Mouse (Mus musculus) myocyte (in vitro differentiated cells): ENCODE data around the gene Abca2. TPM values are rescaled to one million over a fixed set of nuclear protein-coding genes. Genes with fewer than 3 reads are reported as not detected.

Experiments used
- H3K27me3 ChIP-seq: one replicate; pipeline ENCODE4 v1.6.1; 2011; ENCODE audit not compliant: control insufficient read depth, insufficient read depth, insufficient read length
- H3K36me3 ChIP-seq: one replicate; pipeline ENCODE4 v1.6.1; 2011; ENCODE audit not compliant: control insufficient read depth, insufficient read depth
- H3K4me2 ChIP-seq: one replicate; pipeline ENCODE4 v1.6.1; 2011; ENCODE audit warnings: low read depth, control low read depth
- H3K4me3 ChIP-seq: one replicate; pipeline ENCODE4 v1.5.1; 2011; ENCODE audit warnings: mild to moderate bottlenecking, control low read depth, moderate library complexity
- H3K79me2 ChIP-seq: one replicate; pipeline ENCODE4 v1.6.1; 2011; ENCODE audit not compliant: control insufficient read depth, insufficient read depth
- H3ac ChIP-seq: one replicate; pipeline ENCODE4 v1.6.1; 2011; ENCODE audit not compliant: control insufficient read depth, insufficient read length
- CEBPB ChIP-seq: IDR thresholded peaks from 2 replicates; pipeline ENCODE4 v1.6.1; 2011; ENCODE audit warnings: mild to moderate bottlenecking, moderate library complexity; ENCODE audit not compliant: poor library complexity, insufficient read depth, severe bottlenecking
- E2F4 ChIP-seq: IDR thresholded peaks from one replicate; pipeline ENCODE4 v1.6.1; 2011; ENCODE audit warnings: mild to moderate bottlenecking, control low read depth, moderate library complexity; ENCODE audit not compliant: insufficient read depth
- MAX ChIP-seq: IDR thresholded peaks from one replicate; pipeline ENCODE4 v1.6.1; 2011; ENCODE audit warnings: low read depth, mild to moderate bottlenecking, control low read depth
- MYOD1 ChIP-seq, 3 experiments: IDR thresholded peaks; one replicate each; pipeline ENCODE4 v1.6.1; 2011; ENCODE audit warnings: control low read depth in 2 of 3, low read depth in 2 of 3, mild to moderate bottlenecking in 2 of 3, moderate library complexity in 1 of 3; ENCODE audit not compliant: insufficient read length in 2 of 3, control insufficient read depth in 1 of 3
- MYOG ChIP-seq, 3 experiments: IDR thresholded peaks; one replicate each; pipeline ENCODE4 v1.6.1; 2011; ENCODE audit warnings: control low read depth in 2 of 3, low read depth in 2 of 3, mild to moderate bottlenecking in 2 of 3; ENCODE audit not compliant: insufficient read length in 2 of 3, control insufficient read depth in 1 of 3, insufficient read depth in 1 of 3
- POLR2A ChIP-seq: IDR thresholded peaks from one replicate; pipeline ENCODE4 v1.6.1; 2011; ENCODE audit warnings: low read depth, mild to moderate bottlenecking, control low read depth, moderate library complexity; ENCODE audit not compliant: insufficient read length
- POLR2AphosphoS2 ChIP-seq: IDR thresholded peaks from one replicate; pipeline ENCODE4 v1.6.1; 2011; ENCODE audit warnings: low read depth, control low read depth; ENCODE audit not compliant: insufficient read length
- REST ChIP-seq: IDR thresholded peaks from one replicate; pipeline ENCODE4 v1.6.1; 2011; ENCODE audit warnings: mild to moderate bottlenecking, control low read depth, moderate library complexity; ENCODE audit not compliant: insufficient read depth, insufficient read length
- SRF ChIP-seq: IDR thresholded peaks from one replicate; pipeline ENCODE4 v1.6.1; 2011; ENCODE audit warnings: low read depth; ENCODE audit not compliant: control insufficient read depth, insufficient read length
- TCF12 ChIP-seq: IDR thresholded peaks from one replicate; pipeline ENCODE4 v1.6.1; 2011; ENCODE audit warnings: mild to moderate bottlenecking, control low read depth; ENCODE audit not compliant: poor library complexity, insufficient read depth, severe bottlenecking
- TCF3 ChIP-seq: IDR thresholded peaks from one replicate; pipeline ENCODE4 v1.6.1; 2011; ENCODE audit warnings: low read depth, control low read depth; ENCODE audit not compliant: insufficient read length
- USF1 ChIP-seq: IDR thresholded peaks from one replicate; pipeline ENCODE4 v1.6.1; 2011; ENCODE audit warnings: low read depth, mild to moderate bottlenecking, control low read depth, moderate library complexity
- polyA plus RNA-seq: library from polyadenylated mRNA; unstranded; fragments of >200 nt; fragmentation: generic; extraction: Trizol; gene quantifications from one replicate; pipeline ENCODE4 v1.2.1, GENCODE M21; 2012; ENCODE audit warnings: missing spikeins

Gene Abca2
- polyA plus RNA-seq, 1 experiment = 9.8 TPM

DNA sequence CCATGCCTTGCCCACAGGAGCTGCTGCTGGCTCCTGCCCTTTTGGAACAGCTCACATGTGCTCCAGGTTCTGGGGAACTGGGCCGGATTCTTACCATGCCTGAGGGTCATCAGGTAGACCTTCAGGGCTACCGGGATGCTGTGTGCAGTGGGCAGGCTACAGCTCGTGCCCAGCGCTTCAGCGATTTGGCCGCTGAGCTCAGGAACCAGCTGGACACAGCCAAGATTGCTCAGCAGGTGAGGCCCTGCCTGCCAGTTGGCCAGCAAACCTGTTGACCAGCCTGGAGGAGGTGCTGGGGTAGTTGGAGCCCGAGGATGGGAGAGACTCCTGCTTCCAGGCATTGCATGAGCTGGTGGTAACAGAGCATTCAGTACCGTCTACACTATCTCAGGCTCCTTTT, 5.8 kb downstream of the Abca2 start:
- no peaks in the 10 kb centered on the region for H3K79me2 ChIP-seq
- H3K27me3 ChIP-seq = peaks cover 5% of the 10 kb centered on the region
- H3K4me2 ChIP-seq = no peak overlapping the region
- no peak overlapping the region for H3K4me3 ChIP-seq
- no peaks in the 10 kb centered on the region for H3K36me3 ChIP-seq
- H3ac ChIP-seq = no peak overlapping the region
- TF ChIP-seq POLR2A = no peak
- no peak for TF ChIP-seq MYOD1 (IDR thresholded peaks at IDR 0.05; ENCODE audit: control insufficient read depth in 1 of 3, insufficient read length in 2 of 3, low read depth in 2 of 3)
- TF ChIP-seq POLR2AphosphoS2 = no peak
- no peak for TF ChIP-seq MAX
- TF ChIP-seq MYOG (IDR thresholded peaks at IDR 0.05; ENCODE audit: control insufficient read depth in 1 of 3, insufficient read depth in 1 of 3, insufficient read length in 2 of 3, low read depth in 2 of 3) = no peak
- TF ChIP-seq REST = no peak
- no peak for TF ChIP-seq E2F4
- TF ChIP-seq TCF12 = no peak
- TF ChIP-seq USF1 = no peak
- no peak for TF ChIP-seq TCF3
- no peak for TF ChIP-seq CEBPB
- no peak for TF ChIP-seq SRF

GRCm38 (mm10) chr2:25436286-25436820, 7.8 kb downstream of the Abca2 start:
- Histone ChIP-seq H3K4me2 (no peak overlapping the region), H3K4me3 (no peak overlapping the region), H3K79me2 (no peaks in the 10 kb centered on the region), H3ac (no peak overlapping the region), H3K36me3 (no peaks in the 10 kb centered on the region), H3K27me3 (no peaks in the 10 kb centered on the region)
- no peak for TF ChIP-seq CEBPB
- TF ChIP-seq POLR2AphosphoS2 = no peak
- no peak for TF ChIP-seq REST
- TF ChIP-seq MYOD1 (IDR thresholded peaks at IDR 0.05; ENCODE audit: control insufficient read depth in 1 of 3, insufficient read length in 2 of 3, low read depth in 2 of 3) = peak in 1 of 3 experiments; percentile 54
- peak in 1 of 3 experiments; percentile 39 for TF ChIP-seq MYOG (IDR thresholded peaks at IDR 0.05; ENCODE audit: control insufficient read depth in 1 of 3, insufficient read depth in 1 of 3, insufficient read length in 2 of 3, low read depth in 2 of 3)
- TF ChIP-seq E2F4 = no peak
- no peak for TF ChIP-seq SRF
- TF ChIP-seq TCF3 = no peak
- TF ChIP-seq MAX = no peak
- no peak for TF ChIP-seq USF1
- no peak for TF ChIP-seq TCF12
- TF ChIP-seq POLR2A = no peak

- Histone ChIP-seq H3K4me3 (no peak overlapping the region), H3K27me3 (no peaks in the 10 kb centered on the region), H3K79me2 (no peaks in the 10 kb centered on the region), H3ac (no peak overlapping the region), H3K4me2 (no peak overlapping the region), H3K36me3 (no peaks in the 10 kb centered on the region)
- TF ChIP-seq MAX (no peak), SRF (no peak), POLR2AphosphoS2 (no peak), E2F4 (no peak), MYOD1 (IDR thresholded peaks at IDR 0.05; ENCODE audit: control insufficient read depth in 1 of 3, insufficient read length in 2 of 3, low read depth in 2 of 3) (no peak), CEBPB (no peak), POLR2A (no peak), MYOG (IDR thresholded peaks at IDR 0.05; ENCODE audit: control insufficient read depth in 1 of 3, insufficient read depth in 1 of 3, insufficient read length in 2 of 3, low read depth in 2 of 3) (no peak), USF1 (no peak), TCF12 (no peak), REST (no peak), TCF3 (no peak)
Observed at GRCm38 (mm10) chr2:25441067-25441466, 12.6 kb downstream of the Abca2 start.

GRCm38 (mm10) chr2:25442682-25443081, 14.2 kb downstream of the Abca2 start:
- H3K36me3 ChIP-seq = no peaks in the 10 kb centered on the region
- no peaks in the 10 kb centered on the region for H3K27me3 ChIP-seq
- no peak overlapping the region for H3K4me3 ChIP-seq
- no peak overlapping the region for H3K4me2 ChIP-seq
- no peaks in the 10 kb centered on the region for H3K79me2 ChIP-seq
- TF ChIP-seq TCF3 (no peak), MYOG (IDR thresholded peaks at IDR 0.05; ENCODE audit: control insufficient read depth in 1 of 3, insufficient read depth in 1 of 3, insufficient read length in 2 of 3, low read depth in 2 of 3) (peak; percentile 67 to 89 (median 77)), POLR2AphosphoS2 (no peak), MYOD1 (IDR thresholded peaks at IDR 0.05; ENCODE audit: control insufficient read depth in 1 of 3, insufficient read length in 2 of 3, low read depth in 2 of 3) (peak in 2 of 3 experiments; percentile 63 to 87), E2F4 (no peak), SRF (no peak), REST (no peak), USF1 (no peak)
- no peak overlapping the region for H3ac ChIP-seq
